Mouse (Mus musculus) fat pad, adult 2 months (tissue): ENCODE measurements around the gene Gm973.

Experiments used
- DNase-seq: peaks from one replicate; pipeline ENCODE4 v3.0.0-alpha.2; 2011; ENCODE audit warnings: low read depth, low spot score; ENCODE audit errors: extremely low read depth

Gene Gm973

DNA sequence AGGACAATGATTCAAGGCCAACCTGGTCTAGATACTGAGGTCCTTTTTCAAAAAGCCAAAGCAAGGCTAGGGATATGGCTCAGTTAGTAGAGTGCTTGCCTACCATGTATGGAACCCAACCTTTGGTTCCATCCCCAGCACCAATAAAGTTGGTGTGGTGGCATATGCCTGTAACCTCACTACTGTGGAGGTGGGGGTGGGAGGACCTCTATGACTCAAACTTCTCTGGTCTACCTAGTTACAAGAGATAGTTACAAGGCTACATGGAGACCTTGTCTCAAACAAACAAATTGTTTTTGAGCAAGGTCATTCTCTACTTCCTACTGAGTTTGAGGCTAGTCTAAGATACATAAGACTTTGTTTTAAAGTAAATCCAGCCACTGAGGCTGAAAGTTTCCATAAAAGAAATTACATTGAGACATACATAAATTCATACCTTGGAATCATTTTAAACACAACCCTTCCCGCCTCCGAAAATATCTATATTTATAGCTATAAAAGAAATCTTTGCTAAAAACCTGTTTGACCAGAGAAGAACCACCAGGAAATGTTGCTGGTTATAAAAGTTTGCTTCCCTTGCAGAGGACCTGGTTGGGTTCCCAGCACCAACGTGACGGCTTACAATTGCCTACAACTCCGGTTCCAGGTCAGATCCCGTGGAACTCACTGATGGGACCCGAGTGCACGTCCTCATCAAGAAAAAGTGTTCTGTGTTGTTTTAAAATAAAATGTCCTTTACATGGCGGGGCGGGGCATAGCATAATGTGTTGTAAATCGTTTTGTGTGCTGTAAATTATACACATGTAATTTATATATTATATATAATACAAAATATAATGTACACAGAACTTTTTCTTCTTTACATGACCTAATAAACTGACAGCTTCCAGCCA lies 168.1 kb downstream of the Gm973 start:
- no peak for DNase-seq

DNA sequence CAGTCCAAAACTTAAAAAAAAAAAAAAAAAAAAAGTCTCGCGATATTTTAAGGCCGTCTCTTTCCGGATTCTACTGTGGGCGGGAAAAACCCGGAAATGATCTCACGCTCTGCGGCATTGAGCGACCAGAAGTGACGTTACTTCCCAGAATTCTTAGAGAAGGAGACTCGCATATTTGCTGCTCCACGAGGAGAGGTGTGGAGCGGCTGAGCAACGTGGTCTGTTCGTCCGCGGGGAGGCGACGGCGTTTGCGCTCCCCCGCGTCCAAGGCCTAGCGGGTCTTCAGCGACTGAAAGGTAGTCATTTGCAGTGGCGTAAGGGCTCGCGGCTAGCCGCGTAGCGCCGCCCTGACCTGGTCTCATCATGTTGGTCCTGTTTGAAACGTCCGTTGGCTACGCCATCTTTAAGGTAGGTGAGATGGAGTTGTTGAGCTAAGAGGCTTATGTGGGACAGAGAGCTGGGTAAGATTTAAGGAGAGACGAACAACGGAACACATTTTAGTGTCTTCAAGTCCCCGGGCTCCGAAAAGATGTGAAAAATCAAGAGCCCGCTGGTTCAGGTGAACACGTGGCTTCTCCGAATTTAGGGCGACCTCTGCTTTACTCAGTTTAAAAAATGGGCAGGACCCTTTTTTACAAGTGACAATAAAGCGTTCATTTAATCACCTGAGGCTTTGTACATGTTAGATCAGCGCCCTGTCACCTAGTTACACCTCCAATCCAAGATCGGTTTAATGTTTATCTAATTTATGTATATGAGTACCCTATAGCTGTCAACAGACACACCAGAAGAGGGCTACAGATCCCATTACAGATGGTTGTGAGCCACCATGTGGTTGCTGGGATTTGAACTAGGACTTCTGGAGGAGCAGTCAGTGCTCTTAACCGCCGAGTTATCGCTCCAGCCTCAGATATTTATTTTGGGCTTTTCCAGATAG lies 169.0 kb downstream of the Gm973 start, which contains the start of gene Nop58:
Gene Nop58, plus strand, starts transcription at position 153 of the 937 bp plus-strand sequence.
- DNase-seq: peak; percentile 81
